Mouse (Mus musculus) embryonic facial prominence, embryonic 11.5 days (tissue): Measurements from ENCODE around the gene Ep300. TPM values are rescaled to one million over a fixed set of nuclear protein-coding genes. Genes with fewer than 3 reads are reported as not detected.
A peak's percentile ranks its signal among the peaks of the same experiment; 100 is the strongest.

Experiments used
- ATAC-seq: fragments of 200-750 bp; cut with Nextera tagmentation; replicated peaks from 2 replicates; pipeline ENCODE4 v1.8.0; 2017; ENCODE audit warnings: low read depth; ENCODE audit not compliant: insufficient number of reproducible peaks, low FRiP score, low TSS enrichment
- DNase-seq: peaks from one replicate; pipeline ENCODE4 v3.0.0-alpha.2; 2015; ENCODE audit warnings: low spot score
- H3K27ac ChIP-seq: fragments of 300-500 bp; sonication (generic); replicated peaks from 2 replicates; pipeline ENCODE4 v1.5.1; 2014; ENCODE audit warnings: mild to moderate bottlenecking, low read depth, low read length, control low read depth
- H3K27me3 ChIP-seq: fragments of 300-500 bp; sonication (generic); 2 replicates; pipeline ENCODE4 v1.6.1; 2014; ENCODE audit warnings: mild to moderate bottlenecking, low read length, moderate library complexity, mixed read lengths; ENCODE audit not compliant: control insufficient read depth, insufficient read depth
- H3K36me3 ChIP-seq: fragments of 300-500 bp; sonication (generic); replicated peaks from 2 replicates; pipeline ENCODE4 v1.6.1; 2014; ENCODE audit warnings: low read depth, mild to moderate bottlenecking, low read length, moderate library complexity, mixed read lengths; ENCODE audit not compliant: control insufficient read depth, insufficient read depth
- H3K4me1 ChIP-seq: fragments of 300-500 bp; sonication (generic); 2 replicates; pipeline ENCODE4 v1.6.1; 2014; ENCODE audit warnings: low read length, mixed read lengths; ENCODE audit not compliant: control insufficient read depth, insufficient read depth
- H3K4me2 ChIP-seq: fragments of 300-500 bp; sonication (generic); 2 replicates; pipeline ENCODE4 v1.6.1; 2014; ENCODE audit warnings: low read depth, mild to moderate bottlenecking, control low read depth, low read length, moderate library complexity
- H3K4me3 ChIP-seq: fragments of 300-500 bp; sonication (generic); 2 replicates; pipeline ENCODE4 v1.5.1; 2014; ENCODE audit warnings: low read depth, low read length, control low read depth
- H3K9ac ChIP-seq: fragments of 300-500 bp; sonication (generic); replicated peaks from 2 replicates; pipeline ENCODE4 v1.6.1; 2014; ENCODE audit warnings: mild to moderate bottlenecking, control low read depth, low read length
- H3K9me3 ChIP-seq: fragments of 300-500 bp; sonication (generic); replicated peaks from 2 replicates; pipeline ENCODE4 v1.6.1; 2016; ENCODE audit warnings: mild to moderate bottlenecking, low read length, inconsistent platforms, mixed read lengths; ENCODE audit not compliant: control insufficient read depth
- WGBS: fragments of 180-500 bp; shearing (Covaris S2); extraction: QIAGEN DNeasy Blood & Tissue Kit; methylation state at CpG from one replicate; pipeline ENCODE4 v1.1.7; 2014; 5-methylcytosine and 5-hydroxymethylcytosine counted together
- polyA plus RNA-seq: library from polyadenylated mRNA; unstranded; fragments of >200 nt; fragmentation: Nextera tagmentation; extraction: Ambion mirVana; gene quantifications from 2 replicates; pipeline ENCODE4 v1.2.1, GENCODE M21; 2014

Gene Ep300
- 24.5 and 25.0 TPM in 2 replicates for polyA plus RNA-seq

DNA sequence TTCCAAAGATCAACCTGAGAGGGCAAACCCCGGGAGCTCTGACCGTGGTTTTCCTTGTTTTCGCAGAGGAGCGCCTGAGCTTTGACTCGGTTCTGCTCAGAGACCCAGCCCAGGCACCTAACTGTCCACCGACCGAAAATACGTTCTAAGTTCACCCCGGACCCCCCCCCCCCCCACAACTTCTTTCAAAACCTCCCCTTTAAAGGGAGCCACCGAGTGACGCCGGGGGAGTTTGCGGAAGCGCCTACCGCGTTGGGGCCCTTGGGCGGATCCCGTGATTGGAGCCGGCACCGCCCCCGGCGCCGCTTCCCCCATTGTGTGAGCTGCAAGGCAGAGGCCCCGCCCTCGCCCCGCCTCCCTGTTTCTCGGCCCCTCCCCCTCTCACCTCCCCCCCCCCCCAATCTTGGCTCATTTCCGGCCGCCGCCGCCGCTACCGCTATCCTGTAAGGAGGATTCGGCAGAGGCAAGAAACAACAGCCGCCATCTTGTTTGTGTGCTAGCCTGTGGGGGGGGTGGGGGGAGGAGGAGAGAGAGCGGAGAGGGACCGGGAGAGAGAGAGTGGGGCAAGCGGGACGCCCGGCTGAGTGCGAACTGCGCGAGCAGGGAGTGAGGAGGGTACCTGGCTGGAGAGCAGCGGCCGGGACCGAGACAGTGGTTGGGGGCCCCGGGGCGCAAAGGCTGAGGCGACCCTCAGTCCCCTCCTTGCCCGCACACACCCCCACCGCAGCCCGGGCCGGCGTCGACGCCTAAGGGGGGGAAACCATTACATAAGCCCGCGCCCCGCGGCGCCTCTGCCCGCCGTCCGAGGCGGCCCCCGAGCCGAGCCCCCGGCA lies at the start of gene Ep300:
Gene Ep300, plus strand, starts transcription at position 439 of the 833 bp plus-strand sequence.
- WGBS, result under 1% methylated on average over 60 of the region's 68 CpGs

GRCm38 (mm10) chr15:81535881-81536351 lies 49.2 kb upstream of the Ep300 start:
- H3K9me3 ChIP-seq, result no peaks in the 10 kb centered on the region
- no peaks in the 10 kb centered on the region for H3K4me1 ChIP-seq
- H3K36me3 ChIP-seq, result no peaks in the 10 kb centered on the region
- DNase-seq (peak; percentile 40), ATAC-seq (no peak)
- H3K4me3 ChIP-seq, result no peak overlapping the region
- WGBS, result 46% methylated on average over 9 of the region's 9 CpGs
- no peaks in the 10 kb centered on the region for H3K27me3 ChIP-seq
- H3K27ac ChIP-seq, result no peak overlapping the region
- H3K9ac ChIP-seq, result no peak overlapping the region
- H3K4me2 ChIP-seq, result no peak overlapping the region

More for the DNA sequence above, at the start of gene Ep300:
- H3K4me1 ChIP-seq, result no peaks in the 10 kb centered on the region; the same call in 1 of the 2 replicates
- H3K36me3 ChIP-seq, result no peaks in the 10 kb centered on the region
- no peaks in the 10 kb centered on the region for H3K27me3 ChIP-seq
- peak within 1 kb of the TSS; percentile 99 for H3K9ac ChIP-seq
- ATAC-seq (peak; percentile 90), DNase-seq (peak; percentile 98)
- H3K27ac ChIP-seq, result peak within 1 kb of the TSS; percentile 100
- peak within 1 kb of the TSS; percentile 99 for H3K4me3 ChIP-seq
- peak within 1 kb of the TSS; percentile 43 for H3K4me2 ChIP-seq
- no peaks in the 10 kb centered on the region for H3K9me3 ChIP-seq

GRCm38 (mm10) chr15:81538149-81538548 lies 47.0 kb upstream of the Ep300 start:
- H3K9me3 ChIP-seq, result no peaks in the 10 kb centered on the region
- no peak overlapping the region for H3K27ac ChIP-seq
- H3K9ac ChIP-seq, result no peak overlapping the region
- H3K4me3 ChIP-seq, result no peak overlapping the region
- no peaks in the 10 kb centered on the region for H3K27me3 ChIP-seq
- WGBS, result 76% methylated on average over 4 of the region's 4 CpGs
- ATAC-seq (no peak), DNase-seq (no peak)
- H3K36me3 ChIP-seq, result no peaks in the 10 kb centered on the region
- no peaks in the 10 kb centered on the region for H3K4me1 ChIP-seq
- H3K4me2 ChIP-seq, result no peak overlapping the region

GRCm38 (mm10) chr15:81539560-81539959 lies 45.6 kb upstream of the Ep300 start:
- ATAC-seq, result no peak
- Histone ChIP-seq H3K4me3 (no peak overlapping the region), H3K36me3 (no peaks in the 10 kb centered on the region), H3K27ac (no peak overlapping the region), H3K27me3 (no peaks in the 10 kb centered on the region), H3K4me2 (no peak overlapping the region), H3K4me1 (no peaks in the 10 kb centered on the region), H3K9ac (no peak overlapping the region), H3K9me3 (no peaks in the 10 kb centered on the region)
- DNase-seq, result no peak
- WGBS, result 68% methylated on average over 2 of the region's 2 CpGs

- Histone ChIP-seq H3K27me3 (no peaks in the 10 kb centered on the region), H3K4me2 (no peak overlapping the region), H3K4me1 (no peaks in the 10 kb centered on the region), H3K9ac (no peak overlapping the region), H3K27ac (no peak overlapping the region), H3K9me3 (no peaks in the 10 kb centered on the region), H3K4me3 (no peak overlapping the region), H3K36me3 (no peaks in the 10 kb centered on the region)
- ATAC-seq, result no peak
- 91% methylated on average over 2 of the region's 2 CpGs for WGBS
- no peak for DNase-seq
These were observed 40.2 kb upstream of the Ep300 start for GRCm38 (mm10) chr15:81544916-81545315.

DNA sequence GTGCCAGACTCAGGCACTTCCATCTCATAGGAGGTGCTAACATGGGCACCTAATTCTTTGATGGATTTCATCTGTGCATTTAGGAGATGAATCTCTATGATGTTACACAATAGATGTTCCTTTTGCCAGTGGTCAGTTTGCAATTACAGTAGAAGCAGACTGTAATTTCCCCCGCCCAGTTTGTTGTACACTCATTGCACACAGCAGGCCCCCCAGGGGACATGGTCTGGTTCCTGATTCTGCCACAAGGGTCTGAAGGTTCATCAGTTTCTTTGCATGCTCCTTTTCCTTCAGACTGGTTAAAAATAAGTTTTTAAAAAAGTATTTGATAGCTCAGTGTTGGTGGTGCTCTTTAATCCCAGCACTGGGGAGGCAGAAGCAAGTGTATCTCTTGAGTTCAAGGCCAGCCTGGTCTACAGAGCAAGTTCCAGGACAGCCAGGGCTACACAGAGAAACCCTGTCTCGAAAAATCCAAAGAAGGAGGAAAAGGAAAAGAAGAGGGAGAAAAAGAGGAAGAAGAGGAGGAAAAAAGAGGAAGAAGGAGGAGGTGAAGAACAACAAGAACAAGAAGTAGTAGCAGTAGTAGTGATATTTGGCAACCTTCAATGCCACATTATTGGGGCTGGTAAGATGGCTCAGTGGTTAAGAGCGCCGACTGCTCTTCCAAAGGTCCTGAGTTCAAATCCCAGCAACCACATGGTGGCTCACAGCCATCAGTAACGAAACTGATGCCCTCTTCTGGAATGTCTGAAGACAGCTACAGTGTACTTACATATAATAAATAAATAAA lies 39.6 kb upstream of the Ep300 start:
- DNase-seq (no peak), ATAC-seq (no peak)
- H3K4me3 ChIP-seq, result no peak overlapping the region
- H3K27ac ChIP-seq, result no peak overlapping the region
- H3K4me1 ChIP-seq, result no peaks in the 10 kb centered on the region
- H3K9me3 ChIP-seq, result no peaks in the 10 kb centered on the region
- no peaks in the 10 kb centered on the region for H3K27me3 ChIP-seq
- no peak overlapping the region for H3K9ac ChIP-seq
- WGBS, result 76% methylated on average over 5 of the region's 5 CpGs
- no peaks in the 10 kb centered on the region for H3K36me3 ChIP-seq
- H3K4me2 ChIP-seq, result no peak overlapping the region

- no peaks in the 10 kb centered on the region for H3K27me3 ChIP-seq
- WGBS, result 87% methylated on average over 1 of the region's 1 CpGs
- H3K4me1 ChIP-seq, result no peaks in the 10 kb centered on the region
- no peak overlapping the region for H3K27ac ChIP-seq
- H3K36me3 ChIP-seq, result no peaks in the 10 kb centered on the region
- no peak overlapping the region for H3K4me3 ChIP-seq
- DNase-seq (no peak), ATAC-seq (no peak)
- H3K4me2 ChIP-seq, result no peak overlapping the region
- H3K9me3 ChIP-seq, result no peaks in the 10 kb centered on the region
- H3K9ac ChIP-seq, result no peak overlapping the region
These were observed 31.7 kb upstream of the Ep300 start for GRCm38 (mm10) chr15:81553455-81553854.
